Mouse (Mus musculus) heart, postnatal 0 days (tissue): ENCODE data around the gene Rbm28. TPM values are rescaled to one million over a fixed set of nuclear protein-coding genes. Genes with fewer than 3 reads are reported as not detected.

ENCODE experiments used
- ATAC-seq: fragments of 200-750 bp; cut with Nextera tagmentation; 2 replicates; pipeline ENCODE4 v1.8.0; 2017; ENCODE audit warnings: low read depth, moderate number of reproducible peaks, moderate library complexity; ENCODE audit not compliant: insufficient read depth
- DNase-seq: peaks from one replicate; pipeline ENCODE4 v3.0.0-alpha.2; 2016; ENCODE audit warnings: low spot score
- H3K27ac ChIP-seq: fragments of 300-500 bp; sonication (generic); 2 replicates; pipeline ENCODE4 v1.5.1; 2014; ENCODE audit warnings: low read depth, mild to moderate bottlenecking
- H3K27me3 ChIP-seq: fragments of 300-500 bp; sonication (generic); 2 replicates; pipeline ENCODE4 v1.6.1; 2014; ENCODE audit warnings: low read length, mixed read lengths; ENCODE audit not compliant: control insufficient read depth, insufficient read depth
- H3K36me3 ChIP-seq: fragments of 300-500 bp; sonication (generic); replicated peaks from 2 replicates; pipeline ENCODE4 v1.6.1; 2014; ENCODE audit warnings: low read length, mixed read lengths; ENCODE audit not compliant: control insufficient read depth, insufficient read depth
- H3K4me1 ChIP-seq: fragments of 300-500 bp; sonication (generic); 2 replicates; pipeline ENCODE4 v1.6.1; 2014; ENCODE audit warnings: antibody characterized with exemption; ENCODE audit not compliant: control insufficient read depth, insufficient read depth
- H3K4me2 ChIP-seq: fragments of 300-500 bp; sonication (generic); 2 replicates; pipeline ENCODE4 v1.6.1; 2014; ENCODE audit warnings: low read depth, mild to moderate bottlenecking, low read length, moderate library complexity
- H3K4me3 ChIP-seq: fragments of 300-500 bp; sonication (generic); 2 replicates; pipeline ENCODE4 v1.5.1; 2014; ENCODE audit warnings: low read depth, low read length
- H3K9ac ChIP-seq: fragments of 300-500 bp; sonication (generic); replicated peaks from 2 replicates; pipeline ENCODE4 v1.6.1; 2014; ENCODE audit warnings: low read depth, low read length, mixed read lengths
- H3K9me3 ChIP-seq: fragments of 300-500 bp; sonication (generic); replicated peaks from 2 replicates; pipeline ENCODE4 v1.6.1; 2016; ENCODE audit warnings: low read length; ENCODE audit not compliant: control insufficient read depth
- CTCF ChIP-seq: IDR thresholded peaks from 2 replicates; pipeline ENCODE4 v1.5.1; 2016; ENCODE audit warnings: antibody characterized with exemption, control low read depth, low read depth
- EP300 ChIP-seq: IDR thresholded peaks from 2 replicates; pipeline ENCODE4 v1.6.1; 2016; ENCODE audit warnings: antibody characterized with exemption, low read depth
- WGBS: fragments of 180-500 bp; shearing (Covaris S2); extraction: QIAGEN DNeasy Blood & Tissue Kit; methylation state at CpG from one replicate; pipeline ENCODE4 v1.1.7; 2014; 5-methylcytosine and 5-hydroxymethylcytosine counted together
- polyA plus RNA-seq: library from polyadenylated mRNA; unstranded; fragments of >200 nt; fragmentation: Nextera tagmentation; extraction: Ambion mirVana; gene quantifications from 2 replicates; pipeline ENCODE4 v1.2.1, GENCODE M21; 2015
- total RNA-seq: library from RNA; depleted of rRNA; stranded (reverse); fragments of >200 nt; gene quantifications from 2 replicates; pipeline ENCODE4 v1.2.3, GENCODE M21; 2014; ENCODE audit warnings: low replicate concordance

Gene Rbm28
- total and polyA plus RNA-seq, 2 experiments from 2014 or later: 6.8 to 13.3 TPM

DNA sequence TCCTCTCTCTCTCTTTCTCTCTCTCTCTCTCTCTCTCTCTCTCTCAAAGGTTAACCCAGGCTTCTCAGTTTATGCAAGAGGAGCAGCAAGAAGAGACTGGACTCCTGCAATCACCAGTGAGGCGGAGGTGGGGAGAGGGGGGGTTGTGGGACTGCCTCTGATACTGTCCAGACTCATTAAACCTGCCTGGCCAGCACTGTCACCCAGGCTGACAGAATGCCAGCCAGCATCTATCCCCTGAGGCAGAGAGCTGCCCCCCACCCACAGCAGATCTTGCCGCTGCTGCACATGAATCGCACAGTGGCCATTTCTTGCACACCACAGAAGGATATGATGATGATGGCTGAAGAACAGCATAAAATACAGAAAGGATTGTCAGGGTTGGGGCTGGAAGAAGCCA is 10.3 kb upstream of the Rbm28 start:
- Histone ChIP-seq H3K36me3 (no peaks in the 10 kb centered on the region), H3K27ac (no peak overlapping the region), H3K9ac (no peak overlapping the region), H3K4me2 (no peak overlapping the region), H3K4me1 (peaks cover 14% of the 10 kb centered on the region), H3K4me3 (no peak overlapping the region), H3K27me3 (peaks cover 97% of the 10 kb centered on the region), H3K9me3 (no peaks in the 10 kb centered on the region)
- DNase-seq: no peak
- no peak for TF ChIP-seq CTCF
- no peak for TF ChIP-seq EP300
- ATAC-seq: no peak
- WGBS: 69% methylated on average over 3 of the region's 3 CpGs

DNA sequence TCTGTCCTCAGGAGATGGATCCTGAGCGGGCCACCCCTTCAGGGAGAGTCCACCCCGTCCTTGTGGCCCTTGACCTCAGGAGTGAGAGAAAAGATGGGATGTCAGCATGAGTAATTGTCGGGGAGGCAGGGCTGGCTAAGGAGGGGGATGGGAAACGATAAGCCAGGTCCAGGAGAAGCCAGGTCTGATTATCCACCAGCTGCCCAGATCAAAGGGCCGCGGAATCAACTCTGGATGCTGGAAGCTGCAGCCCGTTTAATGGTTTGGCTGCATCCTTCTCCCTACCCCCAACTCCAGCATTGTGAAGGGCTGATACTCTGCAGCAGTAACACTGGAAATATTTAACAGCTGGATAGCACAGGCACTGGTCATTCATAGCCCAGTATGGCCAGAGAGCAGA is 9.6 kb upstream of the Rbm28 start:
- H3K27ac ChIP-seq: no peak overlapping the region

DNA sequence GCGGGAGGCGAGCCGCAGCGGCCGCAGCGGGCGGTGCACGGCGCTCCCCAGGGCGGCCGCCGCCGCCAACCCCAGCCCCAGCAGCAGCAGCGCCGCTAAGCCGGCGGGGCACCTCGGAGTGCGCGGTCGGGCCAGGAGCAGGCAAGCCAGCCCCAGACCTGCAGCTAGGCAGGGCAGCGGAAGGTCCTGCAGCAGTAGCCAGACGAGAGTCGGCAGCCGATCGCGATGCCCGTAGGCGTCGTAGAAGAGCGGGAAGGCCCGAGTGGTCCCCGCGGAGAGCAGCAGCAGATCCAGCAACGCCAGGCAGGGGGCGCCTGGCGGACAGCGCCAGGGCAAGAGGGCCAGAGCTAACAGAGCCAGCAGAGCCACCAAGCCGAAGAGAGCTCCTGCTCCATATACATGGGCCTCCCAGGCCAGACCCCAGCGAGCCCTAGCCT is 6.2 kb upstream of the Rbm28 start:
- Histone ChIP-seq H3K27ac (no peak overlapping the region), H3K4me2 (peak overlapping the region; percentile 80), H3K9ac (peak overlapping the region; percentile 27; the same call in 1 of the 2 replicates), H3K9me3 (no peaks in the 10 kb centered on the region), H3K36me3 (no peaks in the 10 kb centered on the region), H3K27me3 (peaks cover 87% of the 10 kb centered on the region), H3K4me3 (peak overlapping the region; percentile 52), H3K4me1 (peaks cover 14% of the 10 kb centered on the region)
- DNase-seq (peak; percentile 69), ATAC-seq (peak; percentile 81)
- TF ChIP-seq CTCF (peak; percentile 79), EP300 (no peak)
- under 1% methylated on average over 35 of the region's 40 CpGs for WGBS

More for the DNA sequence above, 9.6 kb upstream of the Rbm28 start:
- H3K9me3 ChIP-seq: no peaks in the 10 kb centered on the region
- TF ChIP-seq CTCF (no peak), EP300 (no peak)
- no peaks in the 10 kb centered on the region for H3K36me3 ChIP-seq
- DNase-seq (no peak), ATAC-seq (no peak)
- peaks cover 14% of the 10 kb centered on the region for H3K4me1 ChIP-seq
- H3K4me3 ChIP-seq: no peak overlapping the region
- no peak overlapping the region for H3K9ac ChIP-seq
- H3K4me2 ChIP-seq: no peak overlapping the region
- H3K27me3 ChIP-seq: peaks cover 97% of the 10 kb centered on the region
- 24% methylated on average over 7 of the region's 7 CpGs for WGBS

DNA sequence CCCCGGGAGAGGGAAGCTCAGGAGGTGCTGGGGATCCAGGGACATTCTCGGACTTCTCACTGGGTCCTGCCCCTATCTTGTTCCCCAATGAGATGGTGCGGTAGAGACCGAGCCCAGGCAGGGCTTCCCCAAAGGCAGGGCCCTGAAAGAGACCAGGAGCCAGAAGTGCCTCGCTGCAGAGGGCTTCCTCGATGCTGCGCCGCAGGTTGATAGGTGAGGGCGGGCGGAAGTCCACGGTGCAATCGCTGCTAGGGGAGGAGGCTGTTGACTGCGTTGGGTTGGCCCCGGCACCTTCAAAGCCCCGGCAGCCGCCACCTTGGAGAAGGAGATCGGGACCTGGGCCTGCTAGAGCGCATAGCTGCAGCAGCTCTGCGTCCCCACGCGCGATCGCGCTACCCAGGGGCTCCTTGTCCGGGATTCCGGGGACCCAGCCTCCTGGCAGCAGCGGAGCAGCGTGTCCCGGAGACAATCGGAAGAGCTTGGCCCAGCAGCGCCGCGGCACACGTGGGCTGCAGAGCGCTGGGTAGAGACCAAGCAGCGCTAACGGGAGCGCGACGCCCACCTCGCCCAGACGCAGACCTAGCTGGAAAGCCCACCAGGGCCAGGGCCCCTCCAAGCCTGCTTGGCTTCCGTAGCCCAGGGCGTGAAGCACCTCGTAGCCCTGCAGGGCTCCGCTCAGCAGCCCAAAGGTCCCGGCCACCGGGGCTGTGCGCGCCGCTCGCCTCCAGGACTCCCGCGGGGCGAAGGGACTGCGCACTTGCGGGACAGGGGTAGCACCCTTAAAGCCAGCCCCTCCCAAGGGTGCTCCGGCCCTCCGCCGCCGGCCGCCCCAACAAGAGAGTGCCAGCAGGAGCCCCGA is 5.5 kb upstream of the Rbm28 start:
- Histone ChIP-seq H3K27me3 (peaks cover 81% of the 10 kb centered on the region), H3K4me3 (peak overlapping the region; percentile 52), H3K9ac (peak overlapping the region; percentile 8; the same call in 1 of the 2 replicates), H3K4me1 (peaks cover 14% of the 10 kb centered on the region), H3K9me3 (no peaks in the 10 kb centered on the region), H3K27ac (no peak overlapping the region), H3K4me2 (peak overlapping the region; percentile 80), H3K36me3 (no peaks in the 10 kb centered on the region)
- ATAC-seq (peak; percentile 10), DNase-seq (no peak)
- TF ChIP-seq EP300: no peak
- TF ChIP-seq CTCF: no peak
- WGBS: 1% methylated on average over 62 of the region's 63 CpGs

DNA sequence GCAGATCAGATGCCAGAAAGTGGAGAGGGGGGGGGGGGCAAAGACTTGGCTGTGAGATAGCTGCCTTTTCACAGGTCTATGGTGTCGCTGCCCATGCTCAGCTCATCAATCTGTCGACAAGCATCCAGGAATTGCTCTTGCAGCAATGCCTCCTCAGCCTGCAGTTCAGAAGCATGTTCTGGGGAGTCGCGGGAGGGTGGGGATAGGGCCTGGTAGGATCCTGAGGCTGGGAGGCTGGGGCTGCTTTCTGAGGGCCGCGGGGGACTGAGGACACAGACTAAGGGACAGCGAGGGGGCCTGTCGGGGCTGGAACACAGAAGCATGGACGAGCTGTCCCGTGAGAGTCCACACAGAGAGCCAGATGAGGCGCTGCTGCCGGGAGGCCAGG is 4.9 kb upstream of the Rbm28 start:
- H3K27ac ChIP-seq: no peak overlapping the region
- 12% methylated on average over 12 of the region's 12 CpGs for WGBS
- H3K4me3 ChIP-seq: peak overlapping the region; percentile 52; the same call in 1 of the 2 replicates
- peak overlapping the region; percentile 80 for H3K4me2 ChIP-seq
- no peaks in the 10 kb centered on the region for H3K9me3 ChIP-seq
- peaks cover 76% of the 10 kb centered on the region for H3K27me3 ChIP-seq
- DNase-seq: no peak
- ATAC-seq: no peak
- peaks cover 14% of the 10 kb centered on the region for H3K4me1 ChIP-seq
- no peaks in the 10 kb centered on the region for H3K36me3 ChIP-seq
- TF ChIP-seq CTCF (no peak), EP300 (no peak)
- H3K9ac ChIP-seq: no peak overlapping the region
